Mouse (Mus musculus): Measurements from ENCODE around the gene Vipr1. TPM values are rescaled to one million over a fixed set of nuclear protein-coding genes. Genes with fewer than 3 reads are reported as not detected.
A peak's percentile ranks its signal among the peaks of the same experiment; 100 is the strongest.

The Vipr1 gene
- total RNA-seq, 2 experiments from 2014 or later, result 0.30 to 0.67 TPM

- no peak for DNase-seq (ENCODE audit: low spot score in 2 of 2)
These were observed 68.1 kb downstream of the Vipr1 start for GRCm38 (mm10) chr9:121710584-121710975.

GRCm38 (mm10) chr9:121717048-121717447, 74.5 kb downstream of the Vipr1 start:
- no peak for DNase-seq (ENCODE audit: low spot score in 2 of 2)

GRCm38 (mm10) chr9:121718070-121718705, 75.7 kb downstream of the Vipr1 start:
- no peak for DNase-seq (ENCODE audit: low spot score in 2 of 2)

GRCm38 (mm10) chr9:121718792-121719318, 76.3 kb downstream of the Vipr1 start, which contains the start of gene Nktr:
Gene Nktr, plus strand, starts transcription at chr9:121719169.
- DNase-seq (ENCODE audit: low spot score in 2 of 2), result peak; percentile 96

- DNase-seq (ENCODE audit: low spot score in 2 of 2), result peak in 1 of 2 experiments; percentile 18
These were observed 77.1 kb downstream of the Vipr1 start for GRCm38 (mm10) chr9:121719347-121720331.

Other genes with a start within 250 kb of the Vipr1 start
- 1 to 10 TPM in 1 of 2 experiments, under 1 TPM in 1; 0.77 to 2.7 TPM for gene Cck, start 147.0 kb upstream of the Vipr1 start, total RNA-seq (2021)
- gene Lyzl4, start 620 bp upstream of the Vipr1 start, total RNA-seq (2021), result not detected
- gene Sec22c, start 62.8 kb downstream of the Vipr1 start, total RNA-seq (2021), result 1 to 10 TPM; 4.0 to 4.3 TPM
- gene Ss18l2, start 67.6 kb downstream of the Vipr1 start, total RNA-seq (2021), result 10 to 100 TPM; 40.8 to 44.5 TPM
- gene Nktr, start 76.5 kb downstream of the Vipr1 start, total RNA-seq (2021), result 10 to 100 TPM; 61.9 to 62.7 TPM
- gene Zfp651, start 116.6 kb downstream of the Vipr1 start, total RNA-seq (2021), result 10 to 100 TPM; 22.8 to 32.5 TPM
- gene Klhl40, start 134.9 kb downstream of the Vipr1 start, total RNA-seq (2021), result under 1 TPM in 1 of 2 experiments, not detected in 1; 0.32 TPM
- gene Hhatl, start 149.8 kb downstream of the Vipr1 start, total RNA-seq (2021), result not detected
- gene Ccdc13, start 196.7 kb downstream of the Vipr1 start, total RNA-seq (2021), result under 1 TPM; 0.70 to 0.93 TPM
- 100 to 1,000 TPM in 1 of 2 experiments, 10 to 100 TPM in 1; 89.4 to 116 TPM for gene Higd1a, start 215.6 kb downstream of the Vipr1 start, total RNA-seq (2021)

All from adrenal gland, adult 18-20 months (tissue).